25 mouse cellular contexts compared by ENCODE assay signal in genomic region chr7:107602505-107602904, GRCm38 (mm10). TPM values are rescaled to one million over a fixed set of nuclear protein-coding genes. Genes with fewer than 3 reads are reported as not detected.
"Had no signal": no experiment of that assay in that cellular context is flagged by ENCODE, and none has a peak within 500 bp of the region (broad histone marks: within the 10 kb centered on the region; RNA-seq: fewer than 3 reads in every experiment).

No protein-coding gene starts in this region.

- H3K4me3 ChIP-seq: intestine, embryonic 15.5 days; limb, embryonic 12.5 days; limb, embryonic 15.5 days; midbrain, embryonic 12.5 days; stomach, embryonic 15.5 days had no signal

- H3K9ac ChIP-seq: intestine, embryonic 15.5 days; limb, embryonic 12.5 days; limb, embryonic 15.5 days; liver, embryonic 14.5 days; liver, postnatal 0 days; lung, embryonic 14.5 days; midbrain, embryonic 12.5 days; stomach, embryonic 15.5 days had no signal

- H3K27ac ChIP-seq: intestine, embryonic 15.5 days; limb, embryonic 12.5 days; limb, embryonic 15.5 days; liver, embryonic 14.5 days; macrophage; midbrain, embryonic 12.5 days; stomach, embryonic 15.5 days had no signal

- H3K27me3 ChIP-seq: intestine, embryonic 15.5 days; limb, embryonic 12.5 days; limb, embryonic 15.5 days; midbrain, embryonic 12.5 days; stomach, embryonic 15.5 days had no signal

- H3K36me3 ChIP-seq: intestine, embryonic 15.5 days; limb, embryonic 12.5 days; limb, embryonic 15.5 days; midbrain, embryonic 12.5 days; stomach, embryonic 15.5 days had no signal

- DNase-seq: kidney, postnatal 14 days; left cerebral cortex, postnatal 4 days; liver, postnatal 0 days; lung, embryonic 14.5 days; right cerebral cortex, postnatal 25 days; spleen, adult 18-20 months; thymus, postnatal 25 days had no signal

- H3K4me2 ChIP-seq: intestine, embryonic 15.5 days; limb, embryonic 12.5 days; limb, embryonic 15.5 days; liver, embryonic 11.5 days; lung, embryonic 14.5 days; midbrain, embryonic 12.5 days; stomach, embryonic 15.5 days had no signal

- H3K9me3 ChIP-seq: intestine, embryonic 15.5 days; limb, embryonic 12.5 days; limb, embryonic 15.5 days; midbrain, embryonic 12.5 days; stomach, embryonic 15.5 days had no signal

- H3K4me1 ChIP-seq: intestine, embryonic 15.5 days; limb, embryonic 12.5 days; limb, embryonic 15.5 days; midbrain, embryonic 12.5 days; stomach, embryonic 15.5 days had no signal

- ATAC-seq: intestine, embryonic 15.5 days; liver, postnatal 0 days; lung, postnatal 0 days had no signal

RNA-seq across cellular contexts. Expression of gene 5330417H12Rik, which starts 22.5 kb away (rescaled TPM):
- total RNA-seq: layer of hippocampus, adult 8-10 months; layer of hippocampus, postnatal 10 days; left cerebral cortex, adult 8-10 months; left cerebral cortex, postnatal 14 days; left cerebral cortex, postnatal 4 days; megakaryocyte, adult 5-6 weeks; midbrain, postnatal 0 days had no signal
- polyA plus RNA-seq: intestine, embryonic 15.5 days; limb, embryonic 12.5 days; limb, embryonic 15.5 days; liver, embryonic 14.5 days; liver, postnatal 0 days; lung, embryonic 14.5 days; lung, postnatal 0 days; macrophage; midbrain, embryonic 12.5 days; midbrain, postnatal 0 days; neural tube, embryonic 11.5 days; neural tube, embryonic 14.5 days; stomach, embryonic 15.5 days; thymus, postnatal 0 days had no signal

RNA-seq across cellular contexts. Expression of gene Olfml1, which starts 35.3 kb away (rescaled TPM):
- total RNA-seq: megakaryocyte, adult 5-6 weeks had no signal
- polyA plus RNA-seq: macrophage had no signal
